1 mouse cellular context compared by ENCODE assay signal in the genomic region with DNA sequence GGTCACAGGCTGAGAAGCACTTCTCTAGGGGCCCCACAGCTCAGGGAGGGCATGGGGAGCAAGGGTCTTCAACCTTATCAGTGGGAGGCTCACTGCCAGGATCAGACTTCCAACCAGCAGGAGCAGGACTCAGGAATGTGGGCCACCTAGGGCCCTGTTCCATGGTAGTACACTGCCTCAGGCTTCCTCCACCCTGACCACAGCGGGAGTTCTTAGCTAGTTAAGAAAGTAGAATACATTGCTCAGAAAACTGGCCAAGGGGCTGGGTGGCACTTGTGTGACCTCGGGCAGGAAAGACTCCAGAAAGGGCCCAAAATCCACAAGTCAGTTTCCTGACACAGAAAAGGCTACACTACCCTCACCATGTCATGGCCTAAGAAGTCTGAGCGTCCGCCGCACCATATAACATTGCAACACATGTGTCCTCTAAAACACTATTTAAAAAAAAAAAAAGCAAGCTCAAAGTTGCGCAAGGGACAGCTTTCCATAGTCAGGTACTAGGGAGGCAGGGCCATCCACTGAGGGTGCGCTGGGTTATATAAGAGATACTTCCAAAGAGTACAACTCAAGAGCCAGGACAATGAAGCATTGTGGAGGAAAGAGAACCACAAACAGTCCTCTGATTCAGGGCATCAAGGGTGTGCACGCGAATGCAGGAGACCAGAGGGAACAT.
TF ChIP-seq lines count a peak whose summit lies in the region.

No protein-coding gene starts in this region.

TF ChIP-seq in MEL, 35 proteins besides CTCF, POLR2A, EP300 and RAD21:
- TF ChIP-seq ZNF384 (IDR thresholded peaks at IDR 0.05; ENCODE audit: low read depth, low read length): peak; percentile 29; the same call in 1 of the 2 replicates
- TF ChIP-seq ETS1 (IDR thresholded peaks at IDR 0.05; ENCODE audit: low read depth, low read length): no peak
- TF ChIP-seq POLR2AphosphoS5 (IDR thresholded peaks at IDR 0.05; ENCODE audit: borderline replicate concordance, low read depth, low read length): no peak
